ENCODE assay signal across 22 mouse cellular contexts in the genomic region with DNA sequence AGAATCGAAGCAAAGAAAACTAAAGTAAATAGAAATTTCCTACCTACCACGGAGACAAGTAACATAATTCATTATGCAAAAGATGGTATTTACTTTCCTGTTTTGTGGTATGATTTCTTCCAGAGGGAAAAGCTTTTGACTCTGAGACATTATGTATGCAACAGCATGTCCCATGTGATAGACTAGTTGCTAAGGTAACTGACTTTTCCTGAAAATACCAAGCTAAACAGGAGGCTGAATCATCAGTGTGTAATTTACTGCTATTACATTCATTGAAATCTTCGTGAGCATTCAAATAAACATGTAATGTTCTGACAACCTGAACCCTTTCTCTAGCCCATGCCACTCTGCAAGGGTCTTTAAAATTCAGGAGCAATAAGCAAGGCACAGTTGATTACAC.
DNase-seq lines count a peak whose midpoint lies in the region; ATAC-seq lines count a peak whose summit lies in the region.
"Had no signal": no experiment of that assay in that cellular context is flagged by ENCODE, and none has a peak within 500 bp of the region (broad histone marks: within the 10 kb centered on the region; RNA-seq: fewer than 3 reads in every experiment).

No protein-coding gene starts in this region.

- H3K36me3 ChIP-seq in midbrain, embryonic 14.5 days (ENCODE audit: control insufficient read depth, insufficient read depth, low read length): no peaks in the 10 kb centered on the region
- no peaks in the 10 kb centered on the region for H3K36me3 ChIP-seq in midbrain, embryonic 10.5 days
- H3K36me3 ChIP-seq in forebrain, embryonic 16.5 days (ENCODE audit: control insufficient read depth, insufficient read depth): no peaks in the 10 kb centered on the region
- H3K36me3 ChIP-seq: limb, embryonic 10.5 days; neural tube, embryonic 13.5 days had no signal

- H3K9ac ChIP-seq in midbrain, embryonic 14.5 days (replicated peaks; ENCODE audit: low read length): no peak overlapping the region
- H3K9ac ChIP-seq in forebrain, embryonic 16.5 days (replicated peaks; ENCODE audit: low read depth, low read length): no peak overlapping the region
- H3K9ac ChIP-seq: neural tube, embryonic 13.5 days had no signal

- WGBS in midbrain, embryonic 14.5 days: 47% methylated on average over 3 of the region's 3 CpGs
- WGBS in midbrain, embryonic 10.5 days: 73% methylated on average over 3 of the region's 3 CpGs
- 40% methylated on average over 3 of the region's 3 CpGs for WGBS in forebrain, embryonic 16.5 days

- no peak overlapping the region for H3K27ac ChIP-seq in midbrain, embryonic 14.5 days (replicated peaks; ENCODE audit: low read depth, low read length)
- no peak overlapping the region for H3K27ac ChIP-seq in midbrain, embryonic 10.5 days (replicated peaks)
- H3K27ac ChIP-seq in forebrain, embryonic 16.5 days (ENCODE audit: low read length): no peak overlapping the region
- H3K27ac ChIP-seq: layer of hippocampus, adult 2 months; limb, embryonic 10.5 days; neural tube, embryonic 13.5 days had no signal

- DNase-seq in frontal cortex, postnatal 36 days (ENCODE audit: low spot score in 2 of 2): no peak
- DNase-seq in midbrain, embryonic 14.5 days: peak; percentile 53
- DNase-seq in midbrain, embryonic 10.5 days (ENCODE audit: low spot score): no peak
- DNase-seq in adrenal gland, postnatal 4 days (ENCODE audit: low spot score in 2 of 2): no peak
- no peak for DNase-seq in spleen, postnatal 10 days (ENCODE audit: low spot score in 2 of 2)
- DNase-seq: B cell, adult 2 months; cerebellum, adult 11 months; cerebellum, postnatal 14 days; embryo, embryonic 11 days; heart, postnatal 10 days; kidney, adult 2 months; kidney, postnatal 14 days; lung, adult 18-20 months; lung, postnatal 14 days; thymus, adult 2 months had no signal

- H3K4me2 ChIP-seq in midbrain, embryonic 14.5 days (ENCODE audit: low read length): no peak overlapping the region
- H3K4me2 ChIP-seq in forebrain, embryonic 16.5 days (ENCODE audit: low read length): no peak overlapping the region
- H3K4me2 ChIP-seq: heart, embryonic 11.5 days; neural tube, embryonic 13.5 days had no signal

- no peaks in the 10 kb centered on the region for H3K4me1 ChIP-seq in midbrain, embryonic 14.5 days (ENCODE audit: control insufficient read depth, insufficient read depth, low read length)
- H3K4me1 ChIP-seq in midbrain, embryonic 10.5 days: no peaks in the 10 kb centered on the region
- H3K4me1 ChIP-seq in forebrain, embryonic 16.5 days (replicated peaks; ENCODE audit: control insufficient read depth, insufficient read depth, low read length): 0 out of 2 replicates have a peak, but pooled peaks cover 2% of the 10 kb centered on the region
- H3K4me1 ChIP-seq: limb, embryonic 10.5 days; neural tube, embryonic 13.5 days had no signal

- H3K4me3 ChIP-seq in midbrain, embryonic 14.5 days (replicated peaks; ENCODE audit: low read depth, low read length): no peak overlapping the region
- H3K4me3 ChIP-seq in midbrain, embryonic 10.5 days: no peak overlapping the region
- no peak overlapping the region for H3K4me3 ChIP-seq in forebrain, embryonic 16.5 days (replicated peaks; ENCODE audit: low read length)
- H3K4me3 ChIP-seq: layer of hippocampus, adult 2 months; limb, embryonic 10.5 days; megakaryocyte, embryonic 14.5 days; neural tube, embryonic 13.5 days had no signal

- ATAC-seq in frontal cortex, adult (ENCODE audit: low TSS enrichment): peak; percentile 59; the same call in 1 of the 2 replicates
- ATAC-seq in midbrain, embryonic 14.5 days (ENCODE audit: low FRiP score, low TSS enrichment): peak; percentile 76
- peak; percentile 95 for ATAC-seq in forebrain, embryonic 16.5 days

- H3K27me3 ChIP-seq in midbrain, embryonic 14.5 days (ENCODE audit: control insufficient read depth, insufficient read depth, low read length): no peaks in the 10 kb centered on the region
- H3K27me3 ChIP-seq in midbrain, embryonic 10.5 days (ENCODE audit: low read depth, poor library complexity, severe bottlenecking): no peaks in the 10 kb centered on the region
- no peaks in the 10 kb centered on the region for H3K27me3 ChIP-seq in forebrain, embryonic 16.5 days (replicated peaks; ENCODE audit: control insufficient read depth, insufficient read depth, low read length)
- H3K27me3 ChIP-seq: megakaryocyte, embryonic 14.5 days; neural tube, embryonic 13.5 days had no signal

- H3K9me3 ChIP-seq in midbrain, embryonic 14.5 days (ENCODE audit: control insufficient read depth, low read length): no peaks in the 10 kb centered on the region
- no peaks in the 10 kb centered on the region for H3K9me3 ChIP-seq in midbrain, embryonic 10.5 days (replicated peaks)
- H3K9me3 ChIP-seq in forebrain, embryonic 16.5 days (ENCODE audit: control insufficient read depth, low read length): no peaks in the 10 kb centered on the region
- H3K9me3 ChIP-seq: limb, embryonic 10.5 days; megakaryocyte, embryonic 14.5 days; neural tube, embryonic 13.5 days had no signal
